Mouse (Mus musculus) hindbrain, embryonic 11.5 days (tissue): ENCODE results near the gene Mb. TPM values are rescaled to one million over a fixed set of nuclear protein-coding genes. Genes with fewer than 3 reads are reported as not detected.

Experiments used
- ATAC-seq: fragments of 200-750 bp; cut with Nextera tagmentation; 2 replicates; pipeline ENCODE4 v1.8.0; 2017; ENCODE audit warnings: mild to moderate bottlenecking, moderate TSS enrichment, moderate library complexity; ENCODE audit not compliant: low FRiP score
- DNase-seq: peaks from one replicate; pipeline ENCODE4 v3.0.0-alpha.2; 2015; ENCODE audit warnings: low spot score
- H3K27ac ChIP-seq: fragments of 300-500 bp; sonication (generic); 2 replicates; pipeline ENCODE4 v1.5.1; 2014; ENCODE audit warnings: mild to moderate bottlenecking, low read depth, low read length
- H3K27me3 ChIP-seq: fragments of 300-500 bp; sonication (generic); 2 replicates; pipeline ENCODE4 v1.6.1; 2014; ENCODE audit warnings: mild to moderate bottlenecking, low read length, moderate library complexity, mixed read lengths; ENCODE audit not compliant: control insufficient read depth, insufficient read depth
- H3K36me3 ChIP-seq: fragments of 300-500 bp; sonication (generic); 2 replicates; pipeline ENCODE4 v1.6.1; 2014; ENCODE audit warnings: mild to moderate bottlenecking, low read length, moderate library complexity, mixed read lengths; ENCODE audit not compliant: control insufficient read depth, insufficient read depth
- H3K4me1 ChIP-seq: fragments of 300-500 bp; sonication (generic); replicated peaks from 2 replicates; pipeline ENCODE4 v1.6.1; 2014; ENCODE audit warnings: low read length, mixed read lengths; ENCODE audit not compliant: control insufficient read depth, insufficient read depth
- H3K4me2 ChIP-seq: fragments of 300-500 bp; sonication (generic); replicated peaks from 2 replicates; pipeline ENCODE4 v1.6.1; 2014; ENCODE audit warnings: mild to moderate bottlenecking, low read depth, low read length
- H3K4me3 ChIP-seq: fragments of 300-500 bp; sonication (generic); 2 replicates; pipeline ENCODE4 v1.5.1; 2014; ENCODE audit warnings: low read depth, low read length
- H3K9ac ChIP-seq: fragments of 300-500 bp; sonication (generic); 2 replicates; pipeline ENCODE4 v1.6.1; 2014; ENCODE audit warnings: low read depth, low read length
- H3K9me3 ChIP-seq: fragments of 300-500 bp; sonication (generic); 2 replicates; pipeline ENCODE4 v1.6.1; 2016; ENCODE audit warnings: low read length; ENCODE audit not compliant: control insufficient read depth
- WGBS: fragments of 180-500 bp; shearing (Covaris S2); extraction: QIAGEN DNeasy Blood & Tissue Kit; methylation state at CpG from one replicate; pipeline ENCODE4 v1.1.7; 2014; 5-methylcytosine and 5-hydroxymethylcytosine counted together
- polyA plus RNA-seq: library from polyadenylated mRNA; unstranded; fragments of >200 nt; fragmentation: Nextera tagmentation; extraction: Ambion mirVana; gene quantifications from 2 replicates; pipeline ENCODE4 v1.2.1, GENCODE M21; 2014

The Mb gene
- polyA plus RNA-seq, 1 experiment from 2014 or later: 0.39 TPM

- no peaks in the 10 kb centered on the region for H3K4me1 ChIP-seq
- H3K4me2 ChIP-seq: no peak overlapping the region
- H3K27ac ChIP-seq: no peak overlapping the region
- no peak for DNase-seq
- no peak for ATAC-seq
- no peak overlapping the region for H3K9ac ChIP-seq
- WGBS: 49% methylated on average over 21 of the region's 21 CpGs
- H3K4me3 ChIP-seq: no peak overlapping the region
- H3K36me3 ChIP-seq: no peaks in the 10 kb centered on the region
- no peaks in the 10 kb centered on the region for H3K27me3 ChIP-seq
- H3K9me3 ChIP-seq: no peaks in the 10 kb centered on the region
Measured at GRCm38 (mm10) chr15:76998878-76999588, 51.4 kb downstream of the Mb start.

- no peak overlapping the region for H3K4me3 ChIP-seq
- H3K36me3 ChIP-seq: no peaks in the 10 kb centered on the region
- H3K4me1 ChIP-seq: no peaks in the 10 kb centered on the region
- no peak overlapping the region for H3K4me2 ChIP-seq
- no peaks in the 10 kb centered on the region for H3K27me3 ChIP-seq
- 85% methylated on average over 2 of the region's 2 CpGs for WGBS
- ATAC-seq (no peak), DNase-seq (no peak)
- no peak overlapping the region for H3K9ac ChIP-seq
- H3K27ac ChIP-seq: no peak overlapping the region
- H3K9me3 ChIP-seq: no peaks in the 10 kb centered on the region
Measured at GRCm38 (mm10) chr15:76998048-76998447, 52.4 kb downstream of the Mb start.

- H3K9ac ChIP-seq: no peak overlapping the region
- H3K36me3 ChIP-seq: no peaks in the 10 kb centered on the region
- H3K27ac ChIP-seq: no peak overlapping the region
- ATAC-seq (no peak), DNase-seq (no peak)
- H3K4me2 ChIP-seq: no peak overlapping the region
- 79% methylated on average over 3 of the region's 3 CpGs for WGBS
- no peak overlapping the region for H3K4me3 ChIP-seq
- no peaks in the 10 kb centered on the region for H3K9me3 ChIP-seq
- no peaks in the 10 kb centered on the region for H3K4me1 ChIP-seq
- no peaks in the 10 kb centered on the region for H3K27me3 ChIP-seq
Measured at GRCm38 (mm10) chr15:76994413-76994812, 56.1 kb downstream of the Mb start.

GRCm38 (mm10) chr15:76987542-76988094 is 62.9 kb downstream of the Mb start:
- ATAC-seq (peak; percentile 49; the same call in 1 of the 2 replicates), DNase-seq (peak; percentile 65)
- peak overlapping the region; percentile 58 for H3K4me2 ChIP-seq
- H3K27me3 ChIP-seq: peaks cover 2% of the 10 kb centered on the region
- H3K36me3 ChIP-seq: no peaks in the 10 kb centered on the region
- no peak overlapping the region for H3K27ac ChIP-seq
- peak overlapping the region; percentile 45 for H3K9ac ChIP-seq
- 4% methylated on average over 21 of the region's 21 CpGs for WGBS
- H3K4me3 ChIP-seq: peak overlapping the region; percentile 33
- no peaks in the 10 kb centered on the region for H3K9me3 ChIP-seq
- H3K4me1 ChIP-seq: no peaks in the 10 kb centered on the region

GRCm38 (mm10) chr15:76987137-76987536 is 63.3 kb downstream of the Mb start:
- DNase-seq (peak; percentile 7), ATAC-seq (0 out of 2 replicates have a peak, but pooled peaks have one; percentile 14)
- no peaks in the 10 kb centered on the region for H3K36me3 ChIP-seq
- no peaks in the 10 kb centered on the region for H3K4me1 ChIP-seq
- no peaks in the 10 kb centered on the region for H3K9me3 ChIP-seq
- WGBS: 13% methylated on average over 11 of the region's 11 CpGs
- H3K27ac ChIP-seq: no peak overlapping the region
- peak overlapping the region; percentile 33 for H3K4me3 ChIP-seq
- H3K9ac ChIP-seq: peak overlapping the region; percentile 45
- H3K4me2 ChIP-seq: peak overlapping the region; percentile 58
- H3K27me3 ChIP-seq: peaks cover 2% of the 10 kb centered on the region

- H3K4me3 ChIP-seq: no peak overlapping the region
- H3K9ac ChIP-seq: no peak overlapping the region
- no peak for ATAC-seq
- DNase-seq: peak; percentile 26
- WGBS: 48% methylated on average over 3 of the region's 3 CpGs
- no peaks in the 10 kb centered on the region for H3K4me1 ChIP-seq
- H3K27me3 ChIP-seq: no peaks in the 10 kb centered on the region; the same call in 1 of the 2 replicates
- H3K9me3 ChIP-seq: no peaks in the 10 kb centered on the region
- H3K27ac ChIP-seq: no peak overlapping the region
- no peaks in the 10 kb centered on the region for H3K36me3 ChIP-seq
- H3K4me2 ChIP-seq: no peak overlapping the region
Measured at GRCm38 (mm10) chr15:76982745-76983144, 67.7 kb downstream of the Mb start.

- 84% methylated on average over 4 of the region's 4 CpGs for WGBS
- Histone ChIP-seq H3K27me3 (no peaks in the 10 kb centered on the region), H3K4me1 (no peaks in the 10 kb centered on the region; the same call in 1 of the 2 replicates), H3K27ac (no peak overlapping the region), H3K9me3 (no peaks in the 10 kb centered on the region), H3K36me3 (no peaks in the 10 kb centered on the region), H3K9ac (no peak overlapping the region), H3K4me2 (no peak overlapping the region), H3K4me3 (no peak overlapping the region)
- ATAC-seq: no peak
- DNase-seq: no peak
Measured at GRCm38 (mm10) chr15:76979799-76980198, 70.7 kb downstream of the Mb start.

- DNase-seq (peak; percentile 61), ATAC-seq (peak; percentile 27; the same call in 1 of the 2 replicates)
- no peaks in the 10 kb centered on the region for H3K27me3 ChIP-seq
- no peak overlapping the region for H3K9ac ChIP-seq
- 43% methylated on average over 5 of the region's 5 CpGs for WGBS
- no peak overlapping the region for H3K4me2 ChIP-seq
- H3K4me1 ChIP-seq: no peaks in the 10 kb centered on the region; the same call in 1 of the 2 replicates
- no peaks in the 10 kb centered on the region for H3K36me3 ChIP-seq
- no peaks in the 10 kb centered on the region for H3K9me3 ChIP-seq
- no peak overlapping the region for H3K4me3 ChIP-seq
- H3K27ac ChIP-seq: no peak overlapping the region
Measured at GRCm38 (mm10) chr15:76976619-76977018, 73.9 kb downstream of the Mb start.
